Mouse (Mus musculus): ENCODE measurements at regions not wholly inside any gene's neighbourhood (a gene's known extent, or its start where the extent isn't known, plus 50 kb on each side); places are given as distances from the start of the nearest gene placed in this dataset.
A peak's percentile ranks its signal among the peaks of the same experiment; 100 is the strongest.

DNA sequence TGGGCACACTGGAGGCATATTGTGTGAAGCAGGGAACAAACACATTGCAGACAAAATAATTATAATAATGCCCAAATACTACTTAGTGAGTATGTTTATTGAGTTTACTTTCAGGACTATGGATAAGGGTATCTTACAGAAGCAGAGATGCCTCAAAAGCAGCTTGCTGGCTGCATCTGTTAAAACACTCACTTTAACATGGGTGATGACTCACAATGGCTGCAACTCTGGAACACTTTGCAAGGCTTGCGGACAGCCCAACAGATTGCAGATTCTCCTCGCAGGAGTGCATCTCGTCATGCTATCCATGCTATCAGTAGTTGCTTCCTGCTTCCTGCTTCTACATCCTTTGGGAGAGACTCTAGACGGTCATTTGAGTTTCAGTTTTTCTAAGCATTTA lies 373.2 kb upstream of the Arpp21 start:
- no peak for DNase-seq

DNA sequence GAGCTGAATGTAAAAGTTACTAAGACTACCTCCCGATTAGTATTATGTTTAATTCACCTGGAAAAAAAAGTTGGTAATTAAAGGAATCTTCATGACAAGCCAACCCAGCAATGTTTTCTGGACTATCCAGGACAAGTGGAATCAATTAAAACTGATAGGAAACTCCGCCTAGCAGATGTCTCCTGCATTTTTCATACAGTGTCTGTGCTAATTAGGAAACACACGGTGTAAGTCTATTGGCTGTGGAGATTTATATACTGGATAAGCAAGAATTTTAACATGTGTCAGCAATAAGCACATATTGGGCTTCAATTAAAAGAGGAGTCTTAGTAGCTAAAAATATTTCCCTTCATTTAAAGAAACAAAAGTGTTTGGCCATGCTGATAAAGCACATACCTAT lies 371.5 kb upstream of the Arpp21 start:
- no peak for DNase-seq

GRCm38 (mm10) chr9:112595731-112596130 lies 360.0 kb upstream of the Arpp21 start:
- no peak for DNase-seq

GRCm38 (mm10) chr9:112590241-112590640 lies 354.5 kb upstream of the Arpp21 start:
- DNase-seq, result no peak

GRCm38 (mm10) chr9:112573316-112573715 lies 337.6 kb upstream of the Arpp21 start:
- DNase-seq, result no peak

DNA sequence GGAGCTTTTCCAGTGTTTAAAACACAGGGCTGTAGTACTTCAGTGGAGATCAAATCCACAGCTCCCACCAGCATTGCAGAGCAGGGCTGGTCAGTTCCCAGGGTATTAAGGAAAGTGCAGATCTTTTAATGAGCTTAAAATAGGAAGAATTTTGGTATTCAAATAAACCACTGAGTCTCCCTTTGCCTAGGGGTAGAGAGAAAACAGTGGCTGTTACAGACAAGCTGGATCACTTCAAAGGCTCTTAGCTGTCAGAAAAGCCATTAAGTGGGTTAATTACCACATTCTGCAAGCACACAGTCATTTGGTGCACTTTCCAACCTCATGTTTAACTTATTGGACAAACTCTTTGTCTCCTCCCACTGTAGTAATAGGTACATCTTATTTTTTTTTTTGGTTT lies 325.6 kb upstream of the Arpp21 start:
- DNase-seq, result no peak

GRCm38 (mm10) chr9:112560226-112560625 lies 324.5 kb upstream of the Arpp21 start:
- no peak for DNase-seq

DNA sequence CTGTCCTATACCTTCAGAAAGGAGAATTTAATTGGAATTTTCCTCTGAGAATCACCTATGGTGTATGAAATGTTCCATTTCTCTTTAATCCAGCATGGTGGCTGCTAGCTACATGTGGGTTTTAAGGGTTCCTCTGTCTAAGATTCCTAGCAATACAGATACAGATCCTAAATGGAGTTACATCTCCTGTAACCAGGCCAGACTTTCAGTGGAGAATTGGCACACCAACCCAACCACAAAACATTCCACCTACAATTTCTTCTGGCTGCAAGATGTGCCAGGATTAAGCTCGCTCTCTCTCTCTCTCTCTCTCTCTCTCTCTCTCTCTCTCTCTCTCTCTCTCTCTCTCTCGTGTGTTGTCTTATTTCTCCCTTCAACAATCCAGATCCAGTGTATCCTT lies 302.2 kb upstream of the Arpp21 start:
- DNase-seq, result no peak

DNA sequence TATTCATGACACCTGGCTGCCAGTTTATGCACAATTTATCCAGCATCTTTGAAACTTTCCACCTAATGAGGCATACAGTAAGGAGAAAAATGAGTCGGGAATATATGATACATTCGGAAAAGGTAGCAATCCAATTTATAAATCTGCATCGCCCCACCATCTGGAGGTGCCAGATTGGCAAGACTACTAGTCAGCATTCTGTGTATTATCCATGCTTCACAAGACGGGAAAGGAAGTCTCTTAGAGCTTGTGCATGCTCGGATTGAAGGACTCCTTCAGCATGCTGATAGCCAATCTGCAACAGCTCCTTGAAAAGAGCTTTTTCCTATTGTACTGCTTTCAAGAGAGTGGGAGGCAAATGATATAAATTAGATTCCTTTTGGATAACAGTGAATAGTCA lies 289.6 kb upstream of the Arpp21 start:
- DNase-seq, result no peak

DNA sequence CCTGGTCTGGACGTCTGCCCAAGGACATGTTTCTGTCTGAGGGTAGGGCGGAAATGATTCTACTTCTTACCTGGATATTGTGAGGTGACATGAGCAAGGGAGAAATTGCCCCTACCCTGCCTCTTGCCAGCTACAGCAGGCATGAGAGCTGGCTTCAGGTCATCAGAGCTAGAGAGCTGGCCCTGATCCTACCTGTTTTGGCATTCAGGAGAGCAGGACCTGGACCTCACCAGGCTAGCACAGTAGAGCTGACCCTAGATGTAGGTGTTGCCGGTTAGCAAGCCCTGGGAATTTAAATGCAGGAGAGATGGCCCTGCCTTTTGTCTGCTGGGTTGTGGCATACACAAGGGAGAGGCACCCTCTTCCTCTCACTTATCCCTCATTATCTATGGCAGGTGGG lies 287.5 kb upstream of the Arpp21 start:
- DNase-seq, result no peak

- DNase-seq, result no peak
These were observed 275.0 kb upstream of the Arpp21 start for GRCm38 (mm10) chr9:112510716-112511115.

- no peak for DNase-seq
These were observed 271.1 kb upstream of the Arpp21 start for GRCm38 (mm10) chr9:112506871-112507270.

- no peak for DNase-seq
These were observed 262.9 kb upstream of the Arpp21 start for GRCm38 (mm10) chr9:112498676-112499075.

GRCm38 (mm10) chr9:112495930-112496527 lies 260.3 kb upstream of the Arpp21 start:
- DNase-seq, result no peak

- DNase-seq, result no peak
These were observed 255.2 kb upstream of the Arpp21 start for GRCm38 (mm10) chr9:112490963-112491362.

DNA sequence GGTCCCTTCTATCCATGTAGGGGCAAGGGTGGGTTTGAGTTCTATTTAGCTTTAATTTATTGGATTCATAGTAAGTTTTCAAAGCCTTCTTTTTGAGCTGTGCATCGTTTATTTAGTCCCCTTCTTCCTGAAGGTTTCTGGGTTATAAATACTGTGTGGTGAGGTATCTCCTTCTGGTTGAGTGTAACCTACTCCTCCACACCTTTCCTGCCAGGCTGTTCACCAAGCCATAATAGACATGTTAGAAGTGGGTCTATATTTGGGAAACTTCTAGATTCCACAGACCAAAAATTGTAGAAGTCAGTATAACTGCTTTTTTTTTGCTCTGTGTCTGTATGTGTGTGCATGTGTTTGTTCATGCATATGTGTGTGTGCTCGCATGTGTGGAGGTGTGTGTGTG lies 240.9 kb upstream of the Arpp21 start:
- no peak for DNase-seq

- DNase-seq, result no peak
These were observed 221.9 kb upstream of the Arpp21 start for GRCm38 (mm10) chr9:112457594-112457993.

GRCm38 (mm10) chr9:112454706-112455105 lies 219.0 kb upstream of the Arpp21 start:
- DNase-seq, result peak; percentile 26

GRCm38 (mm10) chr9:112447515-112447914 lies 211.8 kb upstream of the Arpp21 start:
- DNase-seq, result peak; percentile 8

DNA sequence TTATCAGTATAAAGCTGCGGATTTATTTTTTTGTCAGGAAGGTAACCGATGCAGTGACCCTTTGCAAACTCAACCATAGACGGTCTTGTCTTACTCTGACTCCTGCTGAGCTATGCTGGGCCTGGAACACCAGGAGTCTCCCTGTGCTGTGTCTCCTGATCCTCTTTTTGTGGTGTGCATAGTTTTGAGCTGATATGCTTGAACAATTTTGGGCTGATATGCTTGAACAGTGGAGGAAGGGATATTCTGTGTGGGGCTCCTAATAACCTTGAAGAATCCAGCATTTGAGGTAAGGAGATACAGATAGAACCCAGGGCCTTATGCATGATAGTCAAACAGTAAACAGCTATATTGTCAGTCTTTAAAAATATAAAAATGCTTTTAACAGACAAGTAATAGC lies 211.2 kb upstream of the Arpp21 start:
- DNase-seq, result no peak

DNA sequence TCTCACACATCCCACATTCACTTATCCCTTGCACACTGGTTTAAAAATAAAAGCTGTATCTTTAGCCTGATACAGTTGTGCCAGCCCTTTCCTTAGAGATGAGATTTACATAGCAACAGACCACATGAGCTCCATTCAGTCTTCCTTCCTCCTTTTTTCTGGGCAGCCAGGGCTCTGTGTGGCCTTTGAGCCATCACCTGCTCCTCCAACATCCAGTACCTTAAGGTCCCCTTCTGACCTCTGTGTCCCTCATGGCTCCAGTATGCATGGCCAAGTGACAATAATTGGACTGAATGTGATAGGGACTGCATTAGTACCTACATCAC lies 210.3 kb upstream of the Arpp21 start:
- no peak for DNase-seq

DNA sequence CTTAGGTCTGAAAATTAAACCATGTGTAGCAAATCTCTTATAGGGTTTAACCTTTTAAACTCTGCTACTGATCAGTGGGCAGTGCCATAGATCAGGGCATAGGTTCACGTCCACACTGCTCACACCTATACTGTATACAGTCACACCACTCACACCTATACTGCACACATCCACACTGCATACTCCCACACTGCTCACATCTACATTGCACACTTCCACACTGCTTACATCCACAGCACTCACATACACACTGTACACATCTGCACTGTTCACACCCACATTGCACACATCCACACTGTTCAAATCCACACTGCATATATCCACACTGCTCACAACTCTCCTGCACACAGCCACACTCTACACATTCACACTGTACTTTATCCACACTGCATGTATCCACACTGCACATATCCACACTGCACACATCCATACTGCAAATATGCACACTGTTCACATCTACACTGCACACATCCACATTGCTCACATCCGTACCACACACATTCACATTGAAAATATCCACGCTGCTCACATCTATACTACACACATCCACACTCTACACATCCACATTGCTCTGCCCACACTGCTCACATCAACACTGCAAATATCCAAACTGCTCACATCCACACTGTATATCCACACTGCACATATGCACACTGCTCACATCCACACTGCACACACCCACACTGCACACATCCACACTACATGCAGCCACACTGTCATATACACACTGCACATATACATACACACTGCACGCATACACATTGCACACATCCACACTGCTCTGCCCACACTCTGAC lies 209.7 kb upstream of the Arpp21 start:
- no peak for DNase-seq

DNA sequence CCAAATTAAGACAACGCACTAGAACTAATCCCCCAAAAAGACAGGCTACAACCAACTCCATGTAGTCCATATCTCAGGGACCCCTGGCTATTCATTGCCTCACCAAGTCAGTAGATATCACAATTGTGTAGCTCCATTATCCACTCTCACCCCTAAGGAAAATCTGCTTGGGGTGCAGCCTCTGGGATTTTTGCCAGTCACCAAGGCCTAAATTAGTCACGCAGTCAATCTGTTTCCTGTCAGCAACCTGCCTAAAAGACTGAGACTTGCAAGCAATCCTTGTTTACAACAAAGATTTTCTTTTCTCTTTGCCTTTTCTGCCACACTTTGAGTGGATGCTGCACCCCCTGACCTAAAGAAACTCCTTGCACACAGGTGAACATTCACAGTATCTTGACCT lies 208.5 kb upstream of the Arpp21 start:
- DNase-seq, result no peak

DNA sequence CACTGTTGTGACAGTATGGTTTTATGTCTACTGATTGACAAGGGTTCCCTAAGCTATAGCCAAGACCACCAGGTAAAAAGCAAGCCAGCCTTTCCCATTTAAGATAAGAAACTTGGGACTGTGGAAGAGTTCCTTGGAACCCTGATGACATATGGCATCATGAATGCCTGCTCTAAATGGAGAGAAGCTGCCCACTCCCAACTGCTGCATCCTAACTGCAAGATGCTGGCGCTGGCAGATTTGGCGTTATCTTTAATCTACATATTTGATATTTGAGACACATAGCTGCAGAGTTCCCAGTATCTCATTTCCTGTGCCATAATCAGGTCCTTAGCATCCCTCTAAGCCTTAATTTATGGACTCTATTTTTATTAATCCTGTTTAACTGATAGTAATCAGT lies 200.4 kb upstream of the Arpp21 start:
- no peak for DNase-seq

- no peak for DNase-seq
These were observed 196.2 kb upstream of the Arpp21 start for GRCm38 (mm10) chr9:112431920-112432437.
